Mouse (Mus musculus): ENCODE data around the gene Phf14. TPM values are rescaled to one million over a fixed set of nuclear protein-coding genes. Genes with fewer than 3 reads are reported as not detected.
"Not testable (repeated sequence)": the region's sequence is repeated elsewhere in the genome, so short reads cannot be mapped to it uniquely, and the experiment has no call there.

The Phf14 gene
- polyA plus RNA-seq, 1 experiment from 2014 or later: 120 TPM

GRCm38 (mm10) chr6:12107326-12107725 is 199.7 kb downstream of the Phf14 start:
- no peak for ATAC-seq (ENCODE audit: low FRiP score)

DNA sequence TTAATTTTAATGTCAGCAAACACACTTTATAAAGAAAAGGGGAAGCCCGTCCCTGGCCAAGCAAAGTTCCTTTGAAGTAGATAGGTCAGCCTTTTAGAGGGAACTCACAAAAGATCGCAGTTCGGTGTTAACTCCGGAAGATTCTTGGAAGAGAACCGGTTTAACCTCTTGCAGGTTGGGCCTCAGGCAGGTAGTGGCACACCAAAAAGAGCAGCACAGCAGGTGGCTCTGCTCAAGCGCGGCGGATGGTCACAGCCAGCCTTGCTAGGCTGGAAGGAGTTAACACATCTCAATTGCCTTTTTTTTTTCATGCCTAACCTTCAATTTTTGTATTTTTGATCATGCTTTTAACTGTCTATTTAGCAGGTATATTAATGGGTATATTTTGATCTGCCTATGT is 200.2 kb downstream of the Phf14 start:
- WGBS: 25% methylated on average over 8 of the region's 8 CpGs
- H3K36me3 ChIP-seq: no peaks in the 10 kb centered on the region
- no peak overlapping the region for H3K4me2 ChIP-seq (replicated peaks)
- no peaks in the 10 kb centered on the region for H3K27me3 ChIP-seq
- H3K4me3 ChIP-seq: no peak overlapping the region
- H3K4me1 ChIP-seq: no peaks in the 10 kb centered on the region
- H3K9ac ChIP-seq: no peak overlapping the region
- no peak overlapping the region for H3K27ac ChIP-seq
- no peak for ATAC-seq (ENCODE audit: low FRiP score)
- H3K9me3 ChIP-seq (replicated peaks): no peaks in the 10 kb centered on the region

More at GRCm38 (mm10) chr6:12107326-12107725, 199.7 kb downstream of the Phf14 start:
- Histone ChIP-seq H3K4me2 (replicated peaks) (no peak overlapping the region), H3K9me3 (replicated peaks) (no peaks in the 10 kb centered on the region), H3K36me3 (no peaks in the 10 kb centered on the region), H3K4me3 (no peak overlapping the region), H3K27me3 (no peaks in the 10 kb centered on the region), H3K9ac (no peak overlapping the region), H3K27ac (no peak overlapping the region), H3K4me1 (no peaks in the 10 kb centered on the region)
- 68% methylated on average over 10 of the region's 10 CpGs for WGBS

DNA sequence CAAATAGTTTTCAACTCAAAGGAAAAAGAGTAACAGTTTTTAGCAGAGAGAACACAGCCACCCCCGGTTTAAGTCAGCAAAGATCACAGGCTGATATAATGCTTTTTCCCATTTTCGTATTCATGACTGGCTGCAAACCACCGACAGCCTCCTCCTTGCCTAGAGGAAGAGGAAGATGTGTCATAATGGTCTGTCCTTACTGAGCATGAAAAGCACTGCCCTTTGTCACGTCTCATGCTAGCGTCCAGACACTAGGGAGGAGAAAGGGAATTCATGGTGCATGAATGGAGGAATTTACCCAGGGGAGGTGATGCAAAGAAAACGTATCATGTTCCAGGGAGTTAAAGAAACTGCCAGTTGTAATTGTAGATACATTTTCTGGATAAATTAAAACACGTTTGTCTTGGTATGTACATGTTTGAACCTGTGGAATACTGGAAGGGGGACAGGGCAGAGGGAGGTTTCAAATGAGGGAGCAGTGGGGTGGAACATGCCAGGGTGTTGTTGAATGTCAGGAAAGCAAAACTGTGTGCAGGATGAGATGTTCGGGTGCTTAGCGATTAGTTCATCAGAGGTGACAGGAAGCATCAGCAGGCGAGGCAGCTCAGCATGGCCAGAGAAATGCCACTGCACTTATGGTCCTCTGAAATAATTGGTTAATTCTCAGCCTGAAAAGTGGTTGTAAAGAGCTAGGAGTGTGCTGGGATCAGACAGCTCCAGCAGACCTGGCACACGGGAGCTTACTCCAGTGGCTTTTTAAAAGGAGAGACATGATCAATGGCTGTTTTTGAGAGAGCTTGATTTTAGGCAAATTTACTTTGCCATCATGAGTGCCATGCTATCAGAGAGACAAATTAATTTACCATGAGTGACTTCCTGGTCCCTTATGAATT is 209.6 kb downstream of the Phf14 start:
- 31% methylated on average over 11 of the region's 11 CpGs for WGBS
- Histone ChIP-seq H3K27ac (peak overlapping the region; percentile 82), H3K4me2 (replicated peaks) (peak overlapping the region; percentile 29), H3K4me1 (peaks cover 20% of the 10 kb centered on the region), H3K4me3 (no peak overlapping the region), H3K9ac (0 out of 2 replicates have a peak overlapping the region, but pooled peaks have one; percentile 27), H3K9me3 (replicated peaks) (no peaks in the 10 kb centered on the region), H3K36me3 (no peaks in the 10 kb centered on the region), H3K27me3 (no peaks in the 10 kb centered on the region)
- ATAC-seq (ENCODE audit: low FRiP score): peak; percentile 57

DNA sequence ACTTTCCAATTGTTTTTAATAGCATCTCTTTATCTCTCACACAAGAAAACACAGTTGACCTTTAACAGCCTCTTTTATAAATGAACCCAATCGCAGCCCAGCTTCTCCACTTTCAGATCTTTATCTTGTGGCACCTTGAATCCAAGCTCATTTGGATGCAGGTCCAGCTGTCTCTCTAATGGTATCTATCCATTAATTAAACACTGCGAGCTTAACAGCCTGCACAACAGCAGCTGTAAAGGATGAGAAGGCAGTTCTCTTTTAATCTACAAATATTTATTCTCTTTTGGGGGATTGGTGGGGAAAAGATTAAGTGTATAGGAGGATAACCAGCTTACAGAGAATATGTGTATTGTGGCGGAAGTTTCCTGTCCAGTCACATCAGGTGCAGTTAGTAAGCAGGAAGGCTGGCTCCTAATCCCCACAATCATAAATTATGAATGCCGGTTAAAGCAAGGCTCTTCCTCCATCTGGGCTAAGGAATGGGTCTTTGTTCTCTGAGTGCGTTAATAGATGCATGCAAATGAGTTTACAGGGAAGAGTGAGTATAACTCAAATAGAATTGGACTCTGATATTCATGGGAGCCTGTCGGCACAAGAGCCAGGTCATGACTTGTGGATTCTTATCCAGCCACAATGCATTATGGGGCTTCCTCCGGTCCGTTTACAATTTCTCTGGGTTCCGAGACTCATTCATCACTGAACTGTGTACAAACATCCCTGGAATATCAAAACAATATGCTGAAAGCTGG is 210.4 kb downstream of the Phf14 start:
- no peaks in the 10 kb centered on the region for H3K27me3 ChIP-seq
- H3K9ac ChIP-seq: no peak overlapping the region
- peak; percentile 84 for ATAC-seq (ENCODE audit: low FRiP score)
- no peaks in the 10 kb centered on the region for H3K9me3 ChIP-seq (replicated peaks)
- peak overlapping the region; percentile 23 for H3K4me2 ChIP-seq (replicated peaks)
- peak overlapping the region; percentile 82 for H3K27ac ChIP-seq
- H3K4me3 ChIP-seq: no peak overlapping the region
- no peaks in the 10 kb centered on the region for H3K36me3 ChIP-seq
- 36% methylated on average over 9 of the region's 9 CpGs for WGBS
- H3K4me1 ChIP-seq: peaks cover 20% of the 10 kb centered on the region

DNA sequence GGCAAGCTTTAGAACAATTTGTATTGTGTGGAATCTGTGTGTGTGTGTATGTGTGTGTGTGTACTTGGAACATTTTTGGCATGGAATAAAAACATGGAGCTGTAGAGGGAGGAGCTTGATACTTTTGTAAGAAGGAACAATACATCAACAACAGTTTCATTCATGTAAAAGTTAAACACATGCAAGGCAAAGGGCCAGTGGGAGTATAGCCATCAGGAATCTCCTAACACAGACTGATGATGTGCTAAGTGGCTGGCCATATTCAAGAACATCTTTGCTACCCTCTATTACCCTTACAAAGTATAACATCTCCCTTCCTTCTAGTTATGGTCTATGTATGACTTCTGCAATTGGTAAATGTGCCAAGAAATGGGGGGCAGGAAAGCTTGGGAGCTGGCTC is 215.2 kb downstream of the Phf14 start:
- no peak for ATAC-seq (ENCODE audit: low FRiP score)
- H3K9ac ChIP-seq: no peak overlapping the region
- peaks cover 4% of the 10 kb centered on the region; the same call in 1 of the 2 replicates for H3K4me1 ChIP-seq
- no peaks in the 10 kb centered on the region for H3K27me3 ChIP-seq
- H3K36me3 ChIP-seq: no peaks in the 10 kb centered on the region
- no peak overlapping the region for H3K4me2 ChIP-seq (replicated peaks)
- no peak overlapping the region for H3K4me3 ChIP-seq
- no peak overlapping the region for H3K27ac ChIP-seq
- H3K9me3 ChIP-seq (replicated peaks): no peaks in the 10 kb centered on the region

DNA sequence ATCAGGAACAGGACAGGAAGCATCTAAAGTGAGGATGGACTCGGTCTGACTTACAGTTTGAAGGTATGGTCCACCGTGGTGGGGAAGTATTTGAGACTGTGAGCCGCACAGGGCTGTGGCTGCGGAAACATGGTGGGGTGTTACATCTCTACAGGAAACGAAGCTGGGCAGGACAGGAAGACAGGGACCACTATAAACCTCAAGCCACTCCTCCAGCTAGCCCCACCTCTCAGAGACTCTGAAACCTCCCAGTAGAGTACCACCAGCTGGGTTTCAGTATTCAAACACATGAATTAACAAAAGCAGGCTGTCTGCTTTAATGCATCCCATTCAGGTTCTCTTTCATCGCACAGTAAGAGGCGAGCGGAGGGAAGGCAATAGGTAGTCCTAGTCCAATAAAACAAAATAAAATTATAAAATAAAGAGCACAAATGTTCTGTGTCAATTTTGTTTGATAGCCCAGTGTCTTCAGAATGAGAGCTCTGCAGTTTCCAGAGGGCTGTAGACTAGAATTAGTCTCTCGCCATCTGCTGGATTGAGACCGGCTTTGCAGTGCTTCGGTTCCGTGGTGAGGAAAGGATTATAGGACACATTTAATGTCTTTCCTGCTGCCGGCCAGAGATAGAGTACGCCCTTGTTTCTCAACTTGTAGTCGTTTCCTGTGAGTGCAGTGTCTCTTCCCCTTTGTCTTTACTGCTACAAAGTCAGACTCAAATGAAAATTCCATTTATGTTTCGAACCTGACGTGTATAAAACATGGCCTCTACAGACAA is 217.6 kb downstream of the Phf14 start:
- Histone ChIP-seq H3K36me3 (no peaks in the 10 kb centered on the region), H3K4me3 (no peak overlapping the region), H3K4me2 (replicated peaks) (0 out of 2 replicates have a peak overlapping the region, but pooled peaks have one; percentile 4), H3K27ac (0 out of 2 replicates have a peak overlapping the region, but pooled peaks have one; percentile 60), H3K27me3 (no peaks in the 10 kb centered on the region), H3K9me3 (replicated peaks) (no peaks in the 10 kb centered on the region), H3K4me1 (no peaks in the 10 kb centered on the region), H3K9ac (no peak overlapping the region)
- WGBS: 33% methylated on average over 17 of the region's 17 CpGs
- peak; percentile 81 for ATAC-seq (ENCODE audit: low FRiP score)

- H3K4me2 ChIP-seq (replicated peaks); H3K9ac ChIP-seq; H3K27ac ChIP-seq; H3K4me3 ChIP-seq; H3K4me1 ChIP-seq; H3K9me3 ChIP-seq (replicated peaks); H3K27me3 ChIP-seq; ATAC-seq (ENCODE audit: low FRiP score); H3K36me3 ChIP-seq: not testable (repeated sequence)
- WGBS: 77% methylated on average over 7 of the region's 7 CpGs
These were observed 219.0 kb downstream of the Phf14 start for GRCm38 (mm10) chr6:12126601-12127000.

- H3K9ac ChIP-seq: no peak overlapping the region
- H3K4me1 ChIP-seq: no peaks in the 10 kb centered on the region
- H3K9me3 ChIP-seq (replicated peaks): no peaks in the 10 kb centered on the region
- 87% methylated on average over 4 of the region's 4 CpGs for WGBS
- no peak overlapping the region for H3K27ac ChIP-seq
- H3K4me2 ChIP-seq (replicated peaks): no peak overlapping the region
- H3K27me3 ChIP-seq: no peaks in the 10 kb centered on the region
- H3K36me3 ChIP-seq: no peaks in the 10 kb centered on the region
- ATAC-seq (ENCODE audit: low FRiP score): no peak
- H3K4me3 ChIP-seq: no peak overlapping the region
These were observed 219.7 kb downstream of the Phf14 start for GRCm38 (mm10) chr6:12127287-12127686.

Other genes starting within 250 kb of the Phf14 start
- gene Ndufa4, start 312 bp upstream of the Phf14 start, polyA plus RNA-seq (2016; fragmentation: Nextera tagmentation; extraction: Ambion mirVana): 718 and 790 TPM in 2 replicates

All from hindbrain, embryonic 12.5 days (tissue).